Mouse (Mus musculus): ENCODE measurements around the gene Foxp1.

DNA sequence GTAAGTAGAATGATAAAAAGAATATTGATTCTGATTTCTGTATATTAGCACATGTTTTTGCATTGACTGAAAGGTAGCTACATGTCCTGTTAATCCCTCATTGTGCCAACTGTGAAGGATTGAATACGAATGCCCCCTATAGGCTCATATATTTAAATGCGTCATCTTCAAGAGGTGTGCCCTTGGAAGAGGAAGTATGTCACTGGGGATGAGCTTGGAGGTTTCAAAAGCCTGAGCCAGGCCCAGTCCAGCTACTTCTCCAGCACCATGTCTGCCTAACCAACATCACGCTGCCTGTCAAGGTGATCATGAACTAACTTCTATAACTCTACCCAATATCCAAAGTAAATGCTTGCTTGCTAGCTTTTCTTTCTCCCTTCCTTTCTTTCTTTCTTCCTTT lies 180.1 kb downstream of the Foxp1 start:
- TF ChIP-seq CTCF (IDR thresholded peaks at IDR 0.05; ENCODE audit: borderline replicate concordance, extremely low read depth, insufficient read depth, insufficient read length) = no peak
- TF ChIP-seq POLR2A (IDR thresholded peaks at IDR 0.05; ENCODE audit: borderline replicate concordance, extremely low read depth, insufficient read depth, insufficient read length, poor library complexity, severe bottlenecking) = no peak

Data from brain, embryonic 14.5 days (tissue).